Mouse (Mus musculus): ENCODE data around the gene Urgcp.

DNA sequence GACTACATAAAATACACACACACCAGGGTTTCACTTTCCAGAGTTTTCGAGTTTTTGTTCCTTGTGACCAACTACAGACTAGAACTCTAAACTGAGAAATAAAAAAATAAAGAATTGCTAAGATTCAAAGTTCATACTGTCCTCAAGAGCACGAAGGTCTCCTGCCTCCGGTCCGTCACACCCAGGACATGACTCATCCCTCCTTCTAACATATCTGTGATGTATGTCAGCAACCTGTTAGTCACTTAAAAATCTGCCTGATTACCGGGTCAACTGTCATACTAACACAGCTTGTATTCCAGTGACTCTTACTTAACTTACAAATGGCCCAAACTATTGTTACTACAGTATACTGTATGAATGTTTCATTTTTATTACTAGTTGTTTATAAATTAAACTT lies 25.0 kb downstream of the Urgcp start:
- no peak for TF ChIP-seq TCF3 (IDR thresholded peaks at IDR 0.05; ENCODE audit: insufficient read length, low read depth)
- TF ChIP-seq POLR2A (IDR thresholded peaks at IDR 0.05; ENCODE audit: insufficient read length, low read depth), result no peak
- TF ChIP-seq E2F4 (IDR thresholded peaks at IDR 0.05; ENCODE audit: insufficient read depth), result no peak
- TF ChIP-seq REST (IDR thresholded peaks at IDR 0.05; ENCODE audit: insufficient read depth, insufficient read length), result no peak
- no peak for TF ChIP-seq POLR2AphosphoS2 (IDR thresholded peaks at IDR 0.05; ENCODE audit: insufficient read length, low read depth)
- no peak for TF ChIP-seq MYOG (IDR thresholded peaks at IDR 0.05; ENCODE audit: control insufficient read depth in 1 of 3, insufficient read depth in 1 of 3, insufficient read length in 2 of 3, low read depth in 2 of 3)
- TF ChIP-seq USF1 (IDR thresholded peaks at IDR 0.05; ENCODE audit: low read depth), result no peak
- no peak for TF ChIP-seq MAX (IDR thresholded peaks at IDR 0.05; ENCODE audit: low read depth)
- TF ChIP-seq TCF12 (IDR thresholded peaks at IDR 0.05; ENCODE audit: insufficient read depth, poor library complexity, severe bottlenecking), result no peak
- TF ChIP-seq CEBPB (IDR thresholded peaks at IDR 0.05; ENCODE audit: insufficient read depth, poor library complexity, severe bottlenecking), result no peak
- TF ChIP-seq MYOD1 (IDR thresholded peaks at IDR 0.05; ENCODE audit: control insufficient read depth in 1 of 3, insufficient read length in 2 of 3, low read depth in 2 of 3), result no peak
